Mouse (Mus musculus) forebrain, embryonic 11.5 days (tissue): ENCODE measurements at regions not wholly inside any gene's neighbourhood (a gene's known extent, or its start where the extent isn't known, plus 50 kb on each side); places are given as distances from the start of the nearest gene placed in this dataset. TPM values are rescaled to one million over a fixed set of nuclear protein-coding genes. Genes with fewer than 3 reads are reported as not detected.
"Not testable (repeated sequence)": the region's sequence is repeated elsewhere in the genome, so short reads cannot be mapped to it uniquely, and the experiment has no call there.

Source experiments
- ATAC-seq: fragments of 200-750 bp; cut with Nextera tagmentation; replicated peaks from 2 replicates; pipeline ENCODE4 v1.8.0; 2017; ENCODE audit warnings: moderate TSS enrichment; ENCODE audit not compliant: low FRiP score
- DNase-seq: peaks from one replicate; pipeline ENCODE4 v3.0.0-alpha.2; 2017; ENCODE audit warnings: low spot score
- H3K27ac ChIP-seq: fragments of 300-500 bp; sonication (generic); 2 replicates; pipeline ENCODE4 v1.5.1; 2014; ENCODE audit warnings: low read depth, low read length
- H3K27me3 ChIP-seq: fragments of 300-500 bp; sonication (generic); 2 replicates; pipeline ENCODE4 v1.6.1; 2014; ENCODE audit warnings: mild to moderate bottlenecking, low read length, mixed read lengths; ENCODE audit not compliant: control insufficient read depth, insufficient read depth
- H3K36me3 ChIP-seq: fragments of 300-500 bp; sonication (generic); 2 replicates; pipeline ENCODE4 v1.6.1; 2014; ENCODE audit warnings: mild to moderate bottlenecking, low read length, moderate library complexity, mixed read lengths; ENCODE audit not compliant: control insufficient read depth, insufficient read depth
- H3K4me1 ChIP-seq: fragments of 300-500 bp; sonication (generic); replicated peaks from 2 replicates; pipeline ENCODE4 v1.6.1; 2014; ENCODE audit warnings: low read length, mixed read lengths; ENCODE audit not compliant: control insufficient read depth, insufficient read depth
- H3K4me2 ChIP-seq: fragments of 300-500 bp; sonication (generic); 2 replicates; pipeline ENCODE4 v1.6.1; 2014; ENCODE audit warnings: low read depth, mild to moderate bottlenecking, low read length, moderate library complexity, mixed read lengths; ENCODE audit not compliant: severe bottlenecking
- H3K4me3 ChIP-seq: fragments of 300-500 bp; sonication (generic); 2 replicates; pipeline ENCODE4 v1.5.1; 2014; ENCODE audit warnings: low read depth, low read length
- H3K9ac ChIP-seq: fragments of 300-500 bp; sonication (generic); 2 replicates; pipeline ENCODE4 v1.6.1; 2014; ENCODE audit warnings: low read length
- H3K9me3 ChIP-seq: fragments of 300-500 bp; sonication (generic); 2 replicates; pipeline ENCODE4 v1.6.1; 2016; ENCODE audit warnings: low read length, mixed read lengths; ENCODE audit not compliant: control insufficient read depth
- WGBS: fragments of 180-500 bp; shearing (Covaris S2); extraction: QIAGEN DNeasy Blood & Tissue Kit; methylation state at CpG from one replicate; pipeline ENCODE4 v1.1.7; 2014; 5-methylcytosine and 5-hydroxymethylcytosine counted together
- microRNA-seq: library from miRNA; unstranded; fragments of <30 nt; microRNA quantifications from one replicate; pipeline ENCODE4, GENCODE M21; 2016; ENCODE audit not compliant: insufficient number of aligned reads

DNA sequence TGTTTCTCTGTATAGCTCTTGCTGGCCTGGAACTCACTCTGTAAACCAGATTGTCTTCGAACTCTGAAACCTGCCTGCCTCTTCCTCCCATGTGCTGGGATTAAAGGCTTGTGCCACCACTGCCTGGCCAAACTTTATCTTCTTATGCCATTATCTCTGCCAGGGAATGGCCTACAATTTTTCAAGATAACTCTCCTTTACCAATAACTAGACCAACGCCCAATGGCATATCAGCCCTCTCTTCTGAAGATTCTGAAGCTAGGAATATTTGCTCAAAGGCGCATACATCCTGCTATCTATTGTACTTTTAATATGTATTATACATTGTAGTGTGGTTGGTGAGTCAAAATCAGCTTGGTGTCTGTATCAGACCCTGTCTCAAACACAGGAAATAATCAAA lies 235.4 kb upstream of the Cts3 start:
- H3K4me2 ChIP-seq, ATAC-seq, H3K27me3 ChIP-seq, DNase-seq, H3K4me3 ChIP-seq, H3K4me1 ChIP-seq, H3K27ac ChIP-seq, H3K9ac ChIP-seq, H3K9me3 ChIP-seq, H3K36me3 ChIP-seq: not testable (repeated sequence)
- WGBS = 90% methylated on average over 3 of the region's 3 CpGs

GRCm38 (mm10) chr13:61804168-61804874 lies 234.4 kb upstream of the Cts3 start:
- not testable (repeated sequence) for H3K27ac ChIP-seq, H3K9me3 ChIP-seq, H3K4me1 ChIP-seq, H3K27me3 ChIP-seq, H3K36me3 ChIP-seq
- ATAC-seq (peak; percentile 71), DNase-seq (peak; percentile 68)
- peak overlapping the region; percentile 64 for H3K9ac ChIP-seq
- WGBS = 1% methylated on average over 19 of the region's 19 CpGs
- peak overlapping the region; percentile 39 for H3K4me3 ChIP-seq
- peak overlapping the region; percentile 46 for H3K4me2 ChIP-seq

- H3K9me3 ChIP-seq, H3K27me3 ChIP-seq, ATAC-seq, H3K4me1 ChIP-seq, H3K9ac ChIP-seq, H3K27ac ChIP-seq, DNase-seq, H3K36me3 ChIP-seq: not testable (repeated sequence)
- 32% methylated on average over 5 of the region's 5 CpGs for WGBS
- peak overlapping the region; percentile 31; the same call in 1 of the 2 replicates for H3K4me2 ChIP-seq
- H3K4me3 ChIP-seq = peak overlapping the region; percentile 39; the same call in 1 of the 2 replicates
Measured at GRCm38 (mm10) chr13:61803763-61804162, 233.8 kb upstream of the Cts3 start.

DNA sequence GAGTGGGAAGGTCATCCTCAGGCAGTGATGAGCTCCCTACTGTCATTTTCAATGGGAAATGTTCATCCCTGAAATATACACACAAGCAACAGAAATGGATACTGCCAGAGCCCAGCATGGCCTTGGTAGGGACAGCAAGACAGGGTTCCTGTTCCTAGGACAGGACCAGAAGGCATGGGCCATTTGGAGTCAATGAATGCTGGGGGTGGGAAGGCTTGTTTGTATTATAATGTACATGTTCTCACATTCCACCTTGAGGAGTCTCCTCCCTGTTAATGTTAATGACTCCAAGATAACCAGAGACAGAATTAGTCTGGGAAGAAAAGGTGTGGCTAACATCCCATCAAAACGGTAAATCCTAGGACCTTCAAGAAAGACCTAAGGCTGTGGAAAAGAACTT lies 193.5 kb upstream of the Cts3 start:
- not testable (repeated sequence) for DNase-seq, H3K36me3 ChIP-seq, H3K9ac ChIP-seq, H3K4me3 ChIP-seq, H3K9me3 ChIP-seq, H3K4me1 ChIP-seq, H3K27me3 ChIP-seq, ATAC-seq, H3K4me2 ChIP-seq, H3K27ac ChIP-seq
- 94% methylated on average over 1 of the region's 1 CpGs for WGBS

Small RNA genes lying in the stretch of these regions (microRNA-seq; reads per million reads assigned to microRNA genes)
- gene Gm23739 = not detected
